Mouse (Mus musculus) urinary bladder, adult 2 months (tissue): ENCODE measurements at regions not wholly inside any gene's neighbourhood (a gene's known extent, or its start where the extent isn't known, plus 50 kb on each side); places are given as distances from the start of the nearest gene placed in this dataset.

Experiments used
- DNase-seq: peaks from one replicate; pipeline ENCODE4 v3.0.0; 2022; ENCODE audit warnings: low spot score

DNA sequence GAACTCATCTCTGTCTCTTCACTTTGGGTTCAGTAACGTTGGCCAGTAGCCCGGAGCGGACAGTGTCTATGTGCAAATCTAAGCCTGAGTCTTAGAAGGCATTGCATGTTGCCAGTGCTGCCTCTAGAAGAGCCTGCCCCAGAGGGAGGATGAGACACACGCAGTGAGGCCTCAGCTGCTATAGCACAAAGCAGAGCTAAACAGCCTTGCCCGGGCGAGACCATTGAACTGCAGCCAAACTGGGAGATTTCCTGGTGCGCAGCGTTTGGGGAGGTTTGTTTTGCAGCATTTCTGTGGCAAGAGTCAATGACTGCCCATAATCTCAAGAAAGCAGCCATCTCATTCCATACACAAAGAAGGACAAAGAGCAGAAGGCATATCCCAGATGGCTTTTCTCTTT, 164.0 kb downstream of the 3100002H09Rik start:
- DNase-seq: no peak

DNA sequence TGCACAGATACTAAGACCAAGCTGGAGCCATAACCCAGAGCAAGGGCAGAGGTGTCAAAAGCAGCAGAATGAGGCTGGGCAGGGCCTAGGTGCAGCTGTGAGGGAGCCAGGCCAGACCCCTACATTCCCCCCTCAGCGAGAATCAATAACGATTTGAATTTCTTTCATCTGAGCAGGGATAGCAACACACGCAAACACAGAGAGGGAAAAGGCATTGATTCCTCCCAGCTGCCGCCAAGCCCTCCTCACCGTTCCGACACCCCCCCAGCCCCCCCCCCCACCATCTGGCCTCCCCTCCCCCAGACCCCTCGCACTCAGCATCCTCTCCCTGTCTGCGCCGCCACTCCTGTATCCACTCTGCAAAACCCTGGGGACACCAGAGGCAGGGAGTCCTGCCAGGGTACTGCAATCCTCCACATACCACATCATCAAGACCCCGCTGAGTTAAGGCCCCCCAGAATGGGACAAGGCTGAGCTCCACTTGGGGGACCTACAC, 166.9 kb downstream of the 3100002H09Rik start:
- no peak for DNase-seq

GRCm38 (mm10) chr4:124443130-124443503, 167.5 kb downstream of the 3100002H09Rik start:
- DNase-seq: no peak

DNA sequence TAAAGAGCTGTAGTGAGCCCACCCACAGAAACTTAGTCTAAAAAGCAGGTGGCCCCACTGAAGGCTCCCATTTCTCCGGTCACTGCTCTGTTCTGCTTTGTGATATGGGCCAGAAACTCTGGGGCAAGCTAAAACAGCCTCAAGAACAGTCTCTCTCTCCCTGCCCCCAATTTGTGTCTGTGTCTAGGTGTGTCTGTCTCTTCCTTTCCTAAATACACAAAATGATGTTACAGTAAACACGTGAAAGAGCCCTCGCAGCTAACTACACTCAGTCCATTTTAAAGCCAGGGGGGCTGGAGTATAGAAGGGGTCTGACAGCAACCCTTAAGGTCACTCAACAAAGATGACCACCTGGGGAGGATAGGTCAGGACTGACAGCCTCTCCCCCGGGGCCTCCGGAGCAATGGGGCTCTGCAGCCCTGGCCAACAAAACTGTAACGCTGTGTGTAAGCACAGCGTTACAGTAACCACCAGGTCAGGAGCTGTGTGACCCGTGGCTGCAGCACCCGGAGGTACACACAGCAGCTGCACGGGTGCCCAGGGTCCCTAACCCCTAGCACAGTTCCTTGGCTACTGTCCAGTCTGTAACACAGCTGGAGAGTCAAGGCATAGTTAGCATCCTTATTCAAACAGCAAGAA, 168.0 kb downstream of the 3100002H09Rik start:
- no peak for DNase-seq

DNA sequence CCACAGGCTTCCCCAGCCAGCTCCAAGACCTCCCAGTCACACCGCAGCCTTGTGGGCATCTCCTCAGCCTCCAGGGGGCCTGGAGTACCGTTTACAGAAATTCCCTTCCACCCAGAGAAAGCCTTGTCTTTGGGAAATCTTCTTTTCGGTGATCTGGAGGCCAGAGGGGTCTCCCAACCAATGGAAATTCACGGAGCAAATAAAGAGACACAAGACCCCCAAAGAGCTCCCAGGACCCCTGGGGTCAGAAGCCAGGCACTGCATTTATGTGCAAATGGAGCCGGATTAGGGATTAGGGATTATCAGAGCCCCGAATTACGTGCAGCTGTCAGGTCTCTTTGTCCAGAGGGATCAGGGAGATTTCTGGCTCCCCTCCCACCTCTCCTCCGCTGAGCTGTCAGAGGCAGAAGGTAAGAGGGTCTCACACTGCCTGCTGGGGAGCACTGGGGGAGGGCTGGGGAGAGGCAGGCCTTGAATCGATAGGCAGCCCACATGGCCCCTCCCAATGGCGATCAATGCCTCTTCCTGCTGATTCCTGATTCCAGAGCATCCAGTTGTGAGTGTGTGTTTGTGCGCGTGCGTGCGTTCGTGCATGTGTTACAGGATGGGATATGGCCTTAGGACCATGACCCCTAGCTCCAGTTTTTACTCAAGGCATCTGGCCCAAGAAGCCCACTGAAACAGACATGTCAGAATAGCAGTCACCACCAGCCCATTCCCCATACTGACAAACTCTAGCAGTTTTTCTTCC, 168.7 kb downstream of the 3100002H09Rik start:
- DNase-seq: no peak

GRCm38 (mm10) chr4:124435040-124435434, 175.6 kb downstream of the 3100002H09Rik start:
- DNase-seq: no peak

DNA sequence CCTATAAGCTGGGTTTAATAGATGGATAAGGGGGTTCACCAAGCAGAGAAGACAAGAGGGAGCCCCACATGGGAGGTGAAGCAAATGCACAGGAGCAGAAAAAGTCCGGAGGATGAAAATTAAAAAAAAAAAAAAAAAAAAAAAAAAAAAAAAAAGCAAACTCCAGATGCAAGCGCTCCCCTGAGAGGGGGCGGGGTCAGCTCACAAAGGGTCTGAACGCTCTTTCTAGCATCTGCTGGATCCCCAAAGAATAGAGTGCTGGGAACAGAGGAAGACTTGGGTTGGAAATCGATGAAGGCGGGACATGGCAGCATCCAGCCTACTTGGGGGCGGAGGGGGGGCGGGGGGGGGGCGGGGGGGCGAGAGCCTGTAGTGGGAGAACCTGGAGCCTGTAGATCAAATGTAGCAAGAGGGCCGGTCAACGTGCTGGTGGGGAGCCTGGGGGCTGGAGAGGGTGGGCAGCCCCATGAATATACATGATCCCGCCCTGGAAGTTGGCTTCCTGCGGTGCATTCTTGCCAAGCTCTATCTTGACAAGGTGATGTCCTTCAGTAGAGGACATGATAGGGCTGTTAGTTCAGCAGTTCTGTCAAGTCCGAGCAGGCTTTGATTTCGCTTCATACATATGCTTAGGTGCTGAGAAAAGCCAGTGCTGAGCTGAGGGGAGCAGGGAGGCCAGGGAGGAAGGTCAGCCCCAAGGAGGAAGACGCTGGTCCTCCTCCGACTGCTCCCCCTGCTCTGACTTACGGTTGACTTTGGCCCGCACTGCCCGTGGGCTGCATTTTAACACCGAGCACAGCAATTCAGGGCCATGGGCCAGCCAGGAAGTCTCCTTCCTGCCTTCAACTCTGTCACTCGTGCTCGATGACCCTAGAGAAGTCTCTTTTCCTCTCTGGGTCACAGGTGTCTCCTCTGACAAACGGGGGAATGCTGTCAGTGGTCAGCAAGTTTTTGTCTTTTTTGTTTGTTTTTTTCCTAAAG, 176.3 kb downstream of the 3100002H09Rik start:
- no peak for DNase-seq

GRCm38 (mm10) chr4:124433506-124433905, 177.1 kb downstream of the 3100002H09Rik start:
- no peak for DNase-seq

GRCm38 (mm10) chr4:124431193-124431592, 179.4 kb downstream of the 3100002H09Rik start:
- DNase-seq: no peak

GRCm38 (mm10) chr4:124428844-124429243, 181.8 kb downstream of the 3100002H09Rik start:
- DNase-seq: no peak

GRCm38 (mm10) chr4:124422406-124422805, 188.2 kb downstream of the 3100002H09Rik start:
- DNase-seq: no peak

DNA sequence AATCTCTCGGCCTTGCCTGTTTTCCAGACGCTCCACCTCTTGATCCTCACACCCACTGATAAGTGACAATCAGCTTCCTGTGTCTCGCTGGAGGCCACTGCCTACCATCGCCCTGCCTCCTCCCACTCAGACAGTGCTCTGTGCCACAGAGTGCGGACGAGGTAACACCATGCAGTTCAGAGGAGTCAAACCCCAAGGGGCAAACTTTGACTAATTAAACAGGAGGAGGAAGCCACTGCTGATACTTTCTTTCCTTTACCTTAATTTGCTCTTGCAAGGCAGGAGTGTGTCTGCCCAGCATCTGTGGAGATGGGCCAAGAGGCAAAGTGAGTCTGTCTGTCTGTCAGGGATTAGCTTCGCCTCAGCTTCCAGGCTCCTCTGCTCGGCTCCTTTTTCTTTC, 192.2 kb downstream of the 3100002H09Rik start:
- DNase-seq: no peak

DNA sequence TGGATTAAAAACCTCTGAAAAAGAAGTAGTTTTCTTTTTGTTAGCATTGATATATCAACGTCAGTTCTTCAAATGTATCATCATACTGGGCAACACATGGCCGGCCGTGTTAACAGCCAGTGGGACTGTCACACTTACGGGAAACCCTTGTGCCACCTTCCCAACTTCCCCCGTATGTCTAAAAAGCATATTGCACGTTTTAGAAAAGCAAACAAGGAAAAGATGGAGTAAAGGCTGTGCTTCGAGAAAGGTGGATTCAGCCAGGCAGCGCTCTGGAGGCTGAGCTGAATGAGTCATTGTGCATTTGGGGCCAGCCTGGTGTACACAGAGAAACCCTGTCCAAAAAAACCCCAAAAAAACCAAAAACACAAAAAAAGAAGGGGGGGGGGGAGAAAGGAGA, 193.4 kb downstream of the 3100002H09Rik start:
- no peak for DNase-seq

DNA sequence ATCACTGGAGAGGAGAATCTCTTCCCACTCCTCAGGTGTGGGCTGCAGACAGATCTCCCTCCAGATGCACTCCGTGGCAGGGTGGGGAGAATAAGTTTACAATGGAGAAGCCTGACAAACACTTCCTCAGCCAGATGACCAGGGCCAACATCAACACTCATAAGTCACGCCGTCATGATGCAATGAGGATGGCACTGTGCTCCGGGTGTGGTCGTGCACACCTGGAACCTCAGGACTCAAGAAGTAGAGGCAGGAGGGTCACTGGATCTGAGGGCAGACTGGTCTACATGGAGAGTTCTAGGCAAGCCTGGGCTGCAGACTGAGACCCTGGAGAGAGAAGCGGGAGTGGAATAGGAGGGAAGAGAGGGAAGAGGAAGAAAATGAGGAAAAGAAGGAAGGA, 194.3 kb downstream of the 3100002H09Rik start:
- no peak for DNase-seq

DNA sequence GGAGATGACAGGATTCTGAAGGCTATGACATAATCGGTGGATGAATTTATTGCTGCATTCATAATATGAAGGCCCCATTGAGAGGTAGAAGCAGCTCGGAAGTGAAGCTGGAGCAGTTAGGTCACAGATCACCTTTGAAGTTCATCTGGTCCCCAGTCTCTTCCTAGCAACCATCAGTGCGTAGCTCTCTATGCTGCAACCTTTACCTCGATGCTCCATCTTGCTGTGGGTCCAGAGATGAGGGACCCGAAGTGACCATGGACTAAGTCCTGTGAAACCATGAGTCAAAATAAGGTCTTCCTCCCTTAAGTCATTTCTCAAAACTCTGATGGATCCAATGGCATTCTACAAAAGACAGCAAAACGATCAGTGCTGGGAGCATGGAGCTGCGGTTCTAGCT, 196.2 kb downstream of the 3100002H09Rik start:
- no peak for DNase-seq

- DNase-seq: no peak
These were observed 201.3 kb downstream of the 3100002H09Rik start for GRCm38 (mm10) chr4:124409279-124409678.

GRCm38 (mm10) chr4:124402075-124402474, 208.5 kb downstream of the 3100002H09Rik start:
- DNase-seq: no peak

GRCm38 (mm10) chr4:124400741-124401140, 209.9 kb downstream of the 3100002H09Rik start:
- no peak for DNase-seq

GRCm38 (mm10) chr4:124400136-124400675, 210.4 kb downstream of the 3100002H09Rik start:
- no peak for DNase-seq

DNA sequence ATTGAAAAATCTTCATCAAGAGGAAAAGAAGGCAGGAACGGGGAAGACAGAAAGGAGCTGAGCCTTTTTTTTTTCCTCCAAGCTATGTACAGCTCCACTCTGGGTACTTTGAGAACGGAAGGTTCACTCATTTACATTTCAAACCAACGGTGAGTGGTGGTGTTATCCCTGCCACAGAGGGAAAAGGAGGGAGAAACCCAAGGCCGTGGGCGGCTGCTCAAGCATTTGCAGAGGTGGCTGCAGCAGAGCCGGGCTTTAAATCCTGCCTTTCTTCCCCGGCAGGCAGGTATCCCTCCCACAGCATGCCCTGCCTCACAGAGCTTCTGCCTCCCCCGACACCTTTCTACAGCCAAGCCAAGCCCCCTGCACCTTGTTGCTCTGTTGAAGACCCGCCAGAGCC, 212.2 kb downstream of the 3100002H09Rik start:
- DNase-seq: no peak

GRCm38 (mm10) chr4:124396566-124397283, 213.9 kb downstream of the 3100002H09Rik start:
- DNase-seq: no peak
